In the genomic region with DNA sequence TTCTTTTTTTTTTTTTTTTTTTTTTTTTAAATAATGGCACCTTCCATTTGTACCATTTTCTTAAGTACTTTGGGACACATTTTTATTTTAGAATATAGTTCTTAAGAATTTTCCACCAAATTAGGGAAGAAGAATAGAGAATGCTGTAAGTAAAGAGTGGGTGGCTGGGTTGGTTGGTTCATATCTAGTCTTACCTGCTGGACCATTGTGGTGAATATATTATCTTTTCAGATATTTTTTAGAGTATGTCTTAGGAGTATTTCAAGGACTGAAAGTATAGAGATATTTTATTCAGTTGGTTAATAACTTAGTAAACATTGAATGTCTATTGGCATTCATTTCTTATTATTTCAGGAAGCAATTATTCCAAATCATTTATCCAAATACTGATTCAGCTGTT, we compare ENCODE assay signal across 36 mouse cellular contexts.
"Had no signal": no experiment of that assay in that cellular context is flagged by ENCODE, and none has a peak within 500 bp of the region (broad histone marks: within the 10 kb centered on the region; RNA-seq: fewer than 3 reads in every experiment).

No protein-coding gene starts in this region.

- H3K9me3 ChIP-seq: heart, embryonic 10.5 days; heart, embryonic 12.5 days; heart, embryonic 13.5 days; heart, embryonic 15.5 days; hindbrain, embryonic 10.5 days; hindbrain, embryonic 12.5 days; hindbrain, embryonic 13.5 days; hindbrain, embryonic 15.5 days; intestine, embryonic 15.5 days; kidney, embryonic 15.5 days had no signal

- DNase-seq: heart, postnatal 10 days; heart, postnatal 14 days; heart, postnatal 36 days; heart, postnatal 4 days; kidney, adult 11 months; kidney, adult 18-20 months; kidney, adult 2 months; kidney, adult 8-10 months; kidney, adult 9 months; kidney, postnatal 10 days; kidney, postnatal 14 days; kidney, postnatal 25 days; kidney, postnatal 36 days; kidney, postnatal 4 days; layer of hippocampus, adult 9-11 months; layer of hippocampus, postnatal 36 days had no signal

- H3K27me3 ChIP-seq: heart, embryonic 12.5 days; heart, embryonic 13.5 days; heart, embryonic 15.5 days; hindbrain, embryonic 12.5 days; hindbrain, embryonic 13.5 days; hindbrain, embryonic 15.5 days; intestine, embryonic 15.5 days; kidney, embryonic 15.5 days had no signal

- H3K9ac ChIP-seq: heart, embryonic 12.5 days; heart, embryonic 13.5 days; heart, embryonic 15.5 days; hindbrain, embryonic 12.5 days; hindbrain, embryonic 13.5 days; hindbrain, embryonic 14.5 days; hindbrain, embryonic 15.5 days; intestine, embryonic 15.5 days; kidney, embryonic 15.5 days had no signal

- H3K4me1 ChIP-seq: heart, embryonic 10.5 days; heart, embryonic 12.5 days; heart, embryonic 13.5 days; heart, embryonic 15.5 days; hindbrain, embryonic 10.5 days; hindbrain, embryonic 12.5 days; hindbrain, embryonic 13.5 days; hindbrain, embryonic 15.5 days; intestine, embryonic 15.5 days; kidney, embryonic 15.5 days had no signal

- H3K36me3 ChIP-seq: heart, embryonic 12.5 days; hindbrain, embryonic 12.5 days; hindbrain, embryonic 15.5 days; intestine, embryonic 15.5 days had no signal

- H3K27ac ChIP-seq: heart, embryonic 10.5 days; heart, embryonic 13.5 days; heart, embryonic 15.5 days; hindbrain, embryonic 10.5 days; hindbrain, embryonic 12.5 days; hindbrain, embryonic 13.5 days; hindbrain, embryonic 14.5 days; hindbrain, embryonic 15.5 days; hindbrain, postnatal 0 days; intestine, embryonic 15.5 days; kidney, embryonic 15.5 days; kidney, postnatal 0 days; layer of hippocampus, adult 2 months; left cerebral cortex, adult 2 months had no signal

- H3K4me3 ChIP-seq: heart, embryonic 10.5 days; heart, embryonic 12.5 days; heart, embryonic 13.5 days; heart, embryonic 15.5 days; hindbrain, embryonic 10.5 days; hindbrain, embryonic 12.5 days; hindbrain, embryonic 13.5 days; hindbrain, embryonic 15.5 days; intestine, embryonic 15.5 days; kidney, embryonic 15.5 days; layer of hippocampus, adult 2 months; left cerebral cortex, adult 2 months had no signal

- ATAC-seq: hindbrain, embryonic 16.5 days; hindbrain, postnatal 0 days; inflammation-experienced regulatory T-cells, adult 6 months; intestine, embryonic 15.5 days; intestine, embryonic 16.5 days; intestine, postnatal 0 days had no signal

- H3K4me2 ChIP-seq: heart, embryonic 11.5 days; heart, embryonic 12.5 days; heart, embryonic 13.5 days; heart, embryonic 15.5 days; hindbrain, embryonic 12.5 days; hindbrain, embryonic 13.5 days; hindbrain, embryonic 14.5 days; hindbrain, embryonic 15.5 days; intestine, embryonic 15.5 days; kidney, embryonic 15.5 days had no signal
